Mouse (Mus musculus) intestine, postnatal 0 days (tissue): Measurements from ENCODE around the gene Gdpd1. TPM values are rescaled to one million over a fixed set of nuclear protein-coding genes. Genes with fewer than 3 reads are reported as not detected.
A peak's percentile ranks its signal among the peaks of the same experiment; 100 is the strongest.

Experiments used
- ATAC-seq: fragments of 200-750 bp; cut with Nextera tagmentation; 2 replicates; pipeline ENCODE4 v1.8.0; 2017; ENCODE audit warnings: mild to moderate bottlenecking, moderate TSS enrichment, moderate library complexity
- H3K27ac ChIP-seq: fragments of 300-500 bp; sonication (generic); 2 replicates; pipeline ENCODE4 v1.5.1; 2014; ENCODE audit warnings: mild to moderate bottlenecking, low read depth, low read length, moderate library complexity
- H3K27me3 ChIP-seq: fragments of 300-500 bp; sonication (generic); replicated peaks from 2 replicates; pipeline ENCODE4 v1.6.1; 2014; ENCODE audit warnings: low read length, mixed read lengths; ENCODE audit not compliant: control insufficient read depth, insufficient read depth
- H3K36me3 ChIP-seq: fragments of 300-500 bp; sonication (generic); 2 replicates; pipeline ENCODE4 v1.6.1; 2014; ENCODE audit warnings: mild to moderate bottlenecking, moderate library complexity; ENCODE audit not compliant: control insufficient read depth, insufficient read depth
- H3K4me1 ChIP-seq: fragments of 300-500 bp; sonication (generic); replicated peaks from 2 replicates; pipeline ENCODE4 v1.6.1; 2014; ENCODE audit warnings: antibody characterized with exemption, low read length, mixed read lengths; ENCODE audit not compliant: control insufficient read depth, insufficient read depth
- H3K4me2 ChIP-seq: fragments of 300-500 bp; sonication (generic); replicated peaks from 2 replicates; pipeline ENCODE4 v1.6.1; 2014; ENCODE audit warnings: low read depth, mild to moderate bottlenecking, moderate library complexity
- H3K4me3 ChIP-seq: fragments of 300-500 bp; sonication (generic); 2 replicates; pipeline ENCODE4 v1.5.1; 2014; ENCODE audit warnings: low read depth, low read length
- H3K9ac ChIP-seq: fragments of 300-500 bp; sonication (generic); 2 replicates; pipeline ENCODE4 v1.6.1; 2014; ENCODE audit warnings: mild to moderate bottlenecking, low read depth, low read length
- H3K9me3 ChIP-seq: fragments of 300-500 bp; sonication (generic); 2 replicates; pipeline ENCODE4 v1.6.1; 2016; ENCODE audit warnings: mixed run types; ENCODE audit not compliant: control insufficient read depth
- CTCF ChIP-seq: sonication (generic); IDR thresholded peaks from 2 replicates; pipeline ENCODE4 v1.5.1; 2016; ENCODE audit warnings: low read depth, mild to moderate bottlenecking, control low read depth, antibody characterized with exemption, moderate library complexity
- WGBS: fragments of 180-500 bp; shearing (Covaris S2); extraction: QIAGEN DNeasy Blood & Tissue Kit; methylation state at CpG from one replicate; pipeline ENCODE4 v1.1.7; 2014; 5-methylcytosine and 5-hydroxymethylcytosine counted together
- polyA plus RNA-seq: library from polyadenylated mRNA; unstranded; fragments of >200 nt; fragmentation: Nextera tagmentation; extraction: Ambion mirVana; gene quantifications from 2 replicates; pipeline ENCODE4 v1.2.1, GENCODE M21; 2015

Gene Gdpd1
- polyA plus RNA-seq, 1 experiment from 2014 or later: 16.7 TPM

DNA sequence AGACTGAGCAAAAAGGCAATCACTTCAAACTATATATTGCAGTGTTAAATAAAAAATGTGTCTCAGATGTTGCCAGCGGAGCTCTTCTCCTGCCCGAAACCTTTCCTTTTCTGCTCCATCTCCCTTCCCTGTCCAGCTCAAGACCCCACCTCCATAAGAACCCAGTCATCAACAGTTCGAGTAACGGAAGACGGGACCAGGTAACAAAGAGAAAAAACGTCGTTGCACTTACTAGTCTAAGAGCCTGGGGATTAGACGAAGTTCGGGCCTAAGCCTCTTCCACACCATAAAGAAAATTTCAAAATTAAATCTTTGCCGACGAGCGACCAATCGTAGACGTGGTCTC, 34.5 kb upstream of the Gdpd1 start, which contains the start of gene Prr11:
Prr11 (minus strand) TSS at position 300 of the 346 bp plus-strand sequence.
- Histone ChIP-seq H3K9ac (peak within 1 kb of the TSS; percentile 74), H3K27me3 (no peaks in the 10 kb centered on the region), H3K4me1 (no peaks in the 10 kb centered on the region), H3K4me2 (peak within 1 kb of the TSS; percentile 81), H3K9me3 (no peaks in the 10 kb centered on the region), H3K36me3 (peaks cover 14% of the 10 kb centered on the region), H3K4me3 (peak within 1 kb of the TSS; percentile 93), H3K27ac (peak within 1 kb of the TSS; percentile 76)
- no peak for ATAC-seq
- TF ChIP-seq CTCF: no peak
- under 1% methylated on average over 14 of the region's 14 CpGs for WGBS

GRCm38 (mm10) chr11:87087142-87087541, 13.3 kb upstream of the Gdpd1 start:
- ATAC-seq: no peak
- Histone ChIP-seq H3K27ac (0 out of 2 replicates have a peak overlapping the region, but pooled peaks have one; percentile 28), H3K9me3 (no peaks in the 10 kb centered on the region), H3K4me3 (peak overlapping the region; percentile 84), H3K9ac (no peak overlapping the region), H3K4me1 (peaks cover 20% of the 10 kb centered on the region), H3K36me3 (peaks cover 23% of the 10 kb centered on the region), H3K4me2 (peak overlapping the region; percentile 84), H3K27me3 (no peaks in the 10 kb centered on the region)
- WGBS: 57% methylated on average over 2 of the region's 2 CpGs
- no peak for TF ChIP-seq CTCF

DNA sequence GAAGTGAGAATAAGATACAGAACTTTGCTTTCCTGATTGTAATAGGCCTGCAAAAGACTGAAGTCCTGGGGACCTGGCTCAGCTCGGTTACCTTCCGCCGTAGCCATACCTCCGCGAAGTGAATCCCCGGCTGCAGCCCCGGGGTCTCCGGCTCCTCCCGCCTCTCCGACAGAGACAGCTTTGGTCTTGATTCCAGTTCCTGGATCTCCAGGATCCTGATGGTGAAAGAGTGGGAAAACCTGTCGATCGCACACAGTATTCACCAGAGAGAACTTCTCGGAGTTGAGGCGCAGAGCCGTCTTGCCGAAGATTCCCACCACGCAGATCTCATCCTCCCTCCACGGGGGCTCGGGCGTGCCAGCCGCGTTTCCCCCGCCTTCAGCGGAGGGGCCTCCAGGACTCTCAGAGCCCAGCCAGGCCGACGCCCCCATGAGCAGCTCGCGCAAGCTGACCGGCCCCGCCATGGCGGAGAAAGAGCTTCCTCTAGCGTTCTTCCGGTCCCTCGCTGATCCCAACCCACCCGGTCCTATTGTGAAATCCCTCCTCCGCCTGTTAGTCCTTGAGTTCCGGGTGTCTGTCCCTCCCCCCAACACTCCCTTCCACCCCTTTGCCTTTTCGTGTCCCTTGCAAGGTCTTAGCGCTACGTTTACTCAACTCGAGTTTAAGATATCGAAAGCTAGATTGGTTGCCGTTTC, 12.6 kb upstream of the Gdpd1 start, which contains the start of gene Smg8:
Smg8 (minus strand) TSS at position 485 of the 695 bp plus-strand sequence.
- WGBS: under 1% methylated on average over 43 of the region's 43 CpGs
- peaks cover 21% of the 10 kb centered on the region for H3K36me3 ChIP-seq

DNA sequence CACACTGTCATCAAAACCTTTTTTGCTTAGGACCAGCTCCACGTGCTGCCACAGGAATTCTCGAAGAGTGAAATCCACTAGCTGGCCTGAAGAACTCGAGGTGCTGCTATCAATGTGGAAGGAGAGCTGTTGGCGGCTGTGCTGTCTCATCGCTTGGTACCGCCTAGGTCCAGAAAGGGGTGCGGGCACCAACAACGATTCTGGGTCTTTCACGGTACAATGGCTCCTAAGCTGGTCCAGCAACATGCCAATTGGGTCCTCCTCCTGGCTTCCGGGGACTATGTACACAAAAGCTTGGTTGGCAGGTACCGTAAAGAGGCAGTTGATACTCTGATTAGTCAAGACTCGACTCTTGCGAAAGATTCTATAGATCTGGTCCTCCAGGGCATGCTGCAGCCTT, 11.6 kb upstream of the Gdpd1 start:
- peaks cover 25% of the 10 kb centered on the region for H3K36me3 ChIP-seq
- peaks cover 20% of the 10 kb centered on the region for H3K4me1 ChIP-seq
- peak overlapping the region; percentile 84 for H3K4me2 ChIP-seq
- TF ChIP-seq CTCF: no peak
- no peak overlapping the region for H3K27ac ChIP-seq
- peak overlapping the region; percentile 88; the same call in 1 of the 2 replicates for H3K9ac ChIP-seq
- no peaks in the 10 kb centered on the region for H3K27me3 ChIP-seq
- ATAC-seq: no peak
- H3K9me3 ChIP-seq: no peaks in the 10 kb centered on the region
- 73% methylated on average over 13 of the region's 13 CpGs for WGBS
- H3K4me3 ChIP-seq: peak overlapping the region; percentile 84

More for the DNA sequence above, 12.6 kb upstream of the Gdpd1 start, which contains the start of gene Smg8:
- peak within 1 kb of the TSS; percentile 28; the same call in 1 of the 2 replicates for H3K27ac ChIP-seq
- ATAC-seq: peak; percentile 88
- peak within 1 kb of the TSS; percentile 84 for H3K4me3 ChIP-seq
- H3K4me1 ChIP-seq: peaks cover 20% of the 10 kb centered on the region
- H3K9me3 ChIP-seq: no peaks in the 10 kb centered on the region
- peak within 1 kb of the TSS; percentile 84 for H3K4me2 ChIP-seq
- peak within 1 kb of the TSS; percentile 88 for H3K9ac ChIP-seq
- TF ChIP-seq CTCF: peak; percentile 4; the same call in 1 of the 2 replicates
- no peaks in the 10 kb centered on the region for H3K27me3 ChIP-seq

- Histone ChIP-seq H3K4me2 (no peak overlapping the region), H3K27me3 (no peaks in the 10 kb centered on the region), H3K4me1 (peaks cover 20% of the 10 kb centered on the region), H3K9me3 (no peaks in the 10 kb centered on the region), H3K9ac (no peak overlapping the region), H3K4me3 (no peak overlapping the region), H3K36me3 (peaks cover 39% of the 10 kb centered on the region), H3K27ac (no peak overlapping the region)
- ATAC-seq: no peak
- WGBS: 31% methylated on average over 1 of the region's 1 CpGs
- TF ChIP-seq CTCF: no peak
These were observed 9.8 kb upstream of the Gdpd1 start for GRCm38 (mm10) chr11:87083712-87084111.

DNA sequence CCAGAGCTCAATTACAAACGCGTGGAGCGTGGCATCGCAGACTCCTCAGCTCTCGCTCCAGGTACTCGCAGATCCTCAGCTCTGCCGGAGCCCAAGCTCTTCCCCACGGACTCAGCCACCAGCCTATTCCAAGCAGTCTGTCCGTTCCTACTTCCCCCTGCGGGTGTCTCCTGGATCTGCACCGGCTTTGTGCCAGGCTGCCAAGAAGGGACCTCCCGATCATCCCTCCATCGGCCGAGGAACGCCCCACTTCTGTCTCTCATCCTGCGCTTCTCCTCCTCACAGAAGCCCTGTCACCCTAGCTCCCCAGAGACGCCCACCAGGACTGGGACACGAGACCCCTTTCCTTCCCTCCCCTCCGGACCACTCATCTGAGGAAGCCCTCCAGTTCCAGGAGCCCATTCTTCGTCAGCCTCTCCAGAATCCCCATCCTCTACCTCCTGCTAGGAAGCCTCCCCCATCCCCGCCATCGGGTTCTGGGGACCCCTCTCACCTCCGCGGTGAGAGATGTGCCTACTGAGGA, 458 bp downstream of the Gdpd1 start:
- ATAC-seq: peak; percentile 58
- H3K4me3 ChIP-seq: peak overlapping the region; percentile 69
- peaks cover 15% of the 10 kb centered on the region for H3K36me3 ChIP-seq
- H3K9me3 ChIP-seq: no peaks in the 10 kb centered on the region
- peak; percentile 79 for TF ChIP-seq CTCF
- 1% methylated on average over 24 of the region's 24 CpGs for WGBS
- H3K27ac ChIP-seq: peak overlapping the region; percentile 5; the same call in 1 of the 2 replicates
- peak overlapping the region; percentile 58 for H3K9ac ChIP-seq
- H3K27me3 ChIP-seq: no peaks in the 10 kb centered on the region
- H3K4me1 ChIP-seq: 0 out of 2 replicates have a peak, but pooled peaks cover 6% of the 10 kb centered on the region
- H3K4me2 ChIP-seq: peak overlapping the region; percentile 100
